Mouse (Mus musculus) testis, adult 2 months (tissue): ENCODE data around the gene Wbp11.

Source experiments
- CTCF ChIP-seq: fragments of 200-500 bp; IDR thresholded peaks from 2 replicates; pipeline ENCODE4 v1.5.1; 2012; ENCODE audit warnings: low read depth, mild to moderate bottlenecking, inconsistent platforms, low read length, moderate library complexity; ENCODE audit not compliant: control insufficient read depth, insufficient read depth, insufficient replicate concordance
- POLR2A ChIP-seq: fragments of 200-500 bp; IDR thresholded peaks from 2 replicates; pipeline ENCODE4 v1.6.1; 2012; ENCODE audit warnings: low read depth, mild to moderate bottlenecking, inconsistent platforms, low read length, moderate library complexity; ENCODE audit not compliant: control insufficient read depth

- TF ChIP-seq CTCF (no peak), POLR2A (no peak)
Measured at GRCm38 (mm10) chr6:136857186-136857872, 29.3 kb upstream of the Wbp11 start, which contains the start of gene Art4.
